In genomic region chr5:145490300-145490699, GRCm38 (mm10) we compare ENCODE assay signal across 20 mouse cellular contexts. TPM values are rescaled to one million over a fixed set of nuclear protein-coding genes. Genes with fewer than 3 reads are reported as not detected.
"Had no signal": no experiment of that assay in that cellular context is flagged by ENCODE, and none has a peak within 500 bp of the region (broad histone marks: within the 10 kb centered on the region; RNA-seq: fewer than 3 reads in every experiment).

No protein-coding gene starts in this region.

- DNase-seq: cerebellum, adult 8-10 months; cerebellum, adult 9-10 months; cerebellum, adult 9-11 months; cerebellum, postnatal 14 days; cerebellum, postnatal 25 days; cerebellum, postnatal 36 days; embryo, embryonic 11 days; forebrain, postnatal 0 days; gastrocnemius, adult 2 months; gastrocnemius, postnatal 10 days; gastrocnemius, postnatal 14 days; gastrocnemius, postnatal 25 days; gastrocnemius, postnatal 36 days; heart, adult 18-20 months; heart, adult 2 months had no signal

RNA-seq across cellular contexts. Expression of gene Cyp3a16, which starts 20.8 kb away (rescaled TPM):
- total RNA-seq: common myeloid progenitor, adult 5-6 weeks; forebrain, postnatal 0 days; gastrocnemius, adult 18-20 months; gastrocnemius, adult 2 months; gastrocnemius, adult 8-10 months; gastrocnemius, postnatal 10 days; gastrocnemius, postnatal 14 days; gastrocnemius, postnatal 25 days; gastrocnemius, postnatal 36 days; granulocyte monocyte progenitor cell, adult 5-6 weeks; heart, adult 18-20 months; heart, adult 2 months; heart, adult 8-10 months had no signal
